Mouse (Mus musculus) kidney, adult 2 months (tissue): ENCODE measurements around the gene Tnfrsf13b.

Experiments used
- CTCF ChIP-seq: fragments of 200-500 bp; conservative IDR thresholded peaks from 2 replicates; pipeline ENCODE4 v1.5.1; 2011; ENCODE audit warnings: low read depth, mild to moderate bottlenecking, control low read depth, low read length, moderate library complexity, mixed read lengths; ENCODE audit not compliant: insufficient read depth, insufficient read length
- POLR2A ChIP-seq: fragments of 200-500 bp; IDR thresholded peaks from one replicate; pipeline ENCODE4 v1.6.1; 2011; ENCODE audit warnings: low read depth, low read length, control low read depth

- peak; percentile 99 for TF ChIP-seq CTCF
- no peak for TF ChIP-seq POLR2A
Observed at GRCm38 (mm10) chr11:61104241-61104901, 22.2 kb upstream of the Tnfrsf13b start.
